In the genomic region with DNA sequence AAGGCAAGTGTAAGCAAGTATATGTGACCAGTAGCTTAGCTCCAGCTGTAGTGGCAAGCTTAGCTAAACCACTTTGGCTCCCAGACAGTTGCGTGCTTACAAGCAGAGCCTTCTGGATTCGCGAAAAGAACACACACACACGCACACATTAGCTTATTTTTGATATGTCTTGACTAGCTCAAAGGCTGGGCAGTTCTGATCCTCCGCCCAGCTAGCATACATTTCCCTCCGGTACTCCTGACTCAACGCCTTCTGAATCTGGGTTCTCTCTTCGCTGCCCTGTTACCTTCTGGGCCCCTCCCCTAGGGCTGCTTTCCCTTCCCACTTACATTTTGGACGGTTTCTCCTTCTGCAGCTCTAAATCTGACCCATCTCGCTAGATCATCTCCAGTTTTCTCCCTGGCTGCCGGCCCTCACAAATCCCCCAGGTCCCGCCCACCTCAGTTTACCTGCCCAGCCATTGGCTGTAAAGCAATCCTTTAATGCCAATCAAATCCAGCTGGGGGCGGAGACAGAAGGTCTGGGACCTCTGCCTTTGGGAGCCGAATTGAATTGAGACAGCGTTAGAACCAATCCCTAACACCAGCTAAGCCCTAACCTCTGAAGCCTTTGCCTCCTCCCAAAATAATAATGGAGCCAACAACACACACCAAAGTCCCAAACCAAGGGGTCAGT, we compare ENCODE assay signal across 1 mouse cellular context.
A peak's percentile ranks its signal among the peaks of the same experiment; 100 is the strongest.
TF ChIP-seq lines count a peak whose summit lies in the region.

No protein-coding gene starts in this region.

TF ChIP-seq in CH12.LX, 34 proteins besides CTCF, POLR2A, EP300 and RAD21:
- TF ChIP-seq TBP (conservative IDR thresholded peaks at IDR 0.05; ENCODE audit: low read depth, low read length): no peak
- no peak for TF ChIP-seq MEF2A (IDR thresholded peaks at IDR 0.05; ENCODE audit: borderline replicate concordance, low read depth, low read length)
- TF ChIP-seq RCOR1 (conservative IDR thresholded peaks at IDR 0.05; ENCODE audit: low read depth, low read length): no peak
- TF ChIP-seq SMC3 (IDR thresholded peaks at IDR 0.05; ENCODE audit: low read depth, low read length): 0 out of 2 replicates have a peak, but pooled peaks have one; percentile 3
- no peak for TF ChIP-seq KAT2A (IDR thresholded peaks at IDR 0.05; ENCODE audit: insufficient replicate concordance, low read length)
- TF ChIP-seq MXI1 (IDR thresholded peaks at IDR 0.05; ENCODE audit: low read depth, low read length): no peak; the same call in none of the 2 replicates
- TF ChIP-seq JUN (IDR thresholded peaks at IDR 0.05; ENCODE audit: insufficient read depth, low read depth, low read length): no peak
- no peak for TF ChIP-seq JUND (conservative IDR thresholded peaks at IDR 0.05; ENCODE audit: low read depth, low read length)
- no peak for TF ChIP-seq NELFE (IDR thresholded peaks at IDR 0.05; ENCODE audit: low read depth, low read length)
- no peak for TF ChIP-seq MAFK (IDR thresholded peaks at IDR 0.05; ENCODE audit: insufficient replicate concordance, low read length)
- no peak for TF ChIP-seq CHD2 (IDR thresholded peaks at IDR 0.05; ENCODE audit: low read length)
- no peak for TF ChIP-seq USF2 (conservative IDR thresholded peaks at IDR 0.05; ENCODE audit: low read depth, low read length)
- peak; percentile 6; the same call in 1 of the 2 replicates for TF ChIP-seq MAZ (IDR thresholded peaks at IDR 0.05; ENCODE audit: low read depth, low read length)
- TF ChIP-seq ZMIZ1 (IDR thresholded peaks at IDR 0.05; ENCODE audit: low read depth, low read length): no peak
- TF ChIP-seq ELF1 (IDR thresholded peaks at IDR 0.05; ENCODE audit: low read depth, low read length): no peak
- no peak for TF ChIP-seq NRF1 (IDR thresholded peaks at IDR 0.05; ENCODE audit: low read depth, low read length)
- TF ChIP-seq UBTF (IDR thresholded peaks at IDR 0.05; ENCODE audit: low read depth, low read length): no peak
- TF ChIP-seq TCF12 (IDR thresholded peaks at IDR 0.05; ENCODE audit: low read depth, low read length): no peak
TF ChIP-seq in CH12.LX: peak in this region for 2.
